Mouse (Mus musculus) frontal cortex, adult 2 months (tissue): Measurements from ENCODE around the gene Prr7. TPM values are rescaled to one million over a fixed set of nuclear protein-coding genes. Genes with fewer than 3 reads are reported as not detected.
"Not testable (repeated sequence)": the region's sequence is repeated elsewhere in the genome, so short reads cannot be mapped to it uniquely, and the experiment has no call there.

Experiments used
- DNase-seq, 2 experiments: peaks; one replicate each; pipeline ENCODE4 v3.0.0; 2022; ENCODE audit warnings: low spot score in 1 of 2; ENCODE audit errors: extremely low spot score in 1 of 2
- polyA plus RNA-seq: library from polyadenylated mRNA; depleted of rRNA; stranded (reverse); fragments of >200 nt; gene quantifications from 2 replicates; pipeline ENCODE4 v1.2.3, GENCODE M21; 2012; rRNA removed

Gene Prr7
- 67.1 and 81.0 TPM in 2 replicates for polyA plus RNA-seq

GRCm38 (mm10) chr13:55464027-55464884, at the start of gene Prr7:
Gene Prr7, plus strand, starts transcription at chr13:55464267.
- peak in 1 of 2 experiments; percentile 76 for DNase-seq

GRCm38 (mm10) chr13:55414743-55415380, 49.2 kb upstream of the Prr7 start, which contains the start of gene Pfn3:
Gene Pfn3, minus strand, starts transcription at chr13:55415232.
- DNase-seq, result peak; percentile 68 to 90

- peak in 1 of 2 experiments; percentile 94 for DNase-seq
These were observed 46.1 kb upstream of the Prr7 start for GRCm38 (mm10) chr13:55418004-55418403.

- no peak for DNase-seq
These were observed 44.9 kb upstream of the Prr7 start for GRCm38 (mm10) chr13:55419142-55419541.

GRCm38 (mm10) chr13:55420018-55420932, 43.8 kb upstream of the Prr7 start:
- no peak for DNase-seq

GRCm38 (mm10) chr13:55420933-55421800, 42.9 kb upstream of the Prr7 start:
- peak in 1 of 2 experiments; percentile 79 for DNase-seq

- no peak for DNase-seq
These were observed 37.5 kb upstream of the Prr7 start, which contains the start of gene F12 for GRCm38 (mm10) chr13:55426613-55427012. Gene F12, minus strand, starts transcription at chr13:55426793.

GRCm38 (mm10) chr13:55429226-55429888, 34.7 kb upstream of the Prr7 start:
- no peak for DNase-seq

- no peak for DNase-seq
These were observed 33.5 kb upstream of the Prr7 start for GRCm38 (mm10) chr13:55430566-55430965.

GRCm38 (mm10) chr13:55431889-55432685, 32.0 kb upstream of the Prr7 start:
- no peak for DNase-seq

- DNase-seq, result not testable (repeated sequence)
These were observed 26.9 kb upstream of the Prr7 start for GRCm38 (mm10) chr13:55437111-55437629.

- no peak for DNase-seq
These were observed 20.2 kb upstream of the Prr7 start for GRCm38 (mm10) chr13:55443799-55444285.

- peak in 1 of 2 experiments; percentile 73 for DNase-seq
These were observed 19.7 kb upstream of the Prr7 start for GRCm38 (mm10) chr13:55444286-55444936.

GRCm38 (mm10) chr13:55444937-55445315, 19.1 kb upstream of the Prr7 start, which contains the start of gene Grk6:
Gene Grk6, plus strand, starts transcription at chr13:55445072.
- DNase-seq, result peak; percentile 99

GRCm38 (mm10) chr13:55445361-55446091, 18.5 kb upstream of the Prr7 start:
- DNase-seq, result no peak

- DNase-seq, result no peak
These were observed 17.5 kb upstream of the Prr7 start for GRCm38 (mm10) chr13:55446483-55447105.
